Mouse (Mus musculus): ENCODE data around the gene Plekha7. TPM values are rescaled to one million over a fixed set of nuclear protein-coding genes. Genes with fewer than 3 reads are reported as not detected.

The Plekha7 gene
- total RNA-seq, 2 experiments from 2014 or later, result 20.5 to 25.9 TPM

GRCm38 (mm10) chr7:116223010-116223783, 85.0 kb downstream of the Plekha7 start:
- DNase-seq (ENCODE audit: low spot score in 2 of 2), result no peak

- DNase-seq (ENCODE audit: low spot score in 2 of 2), result no peak
Measured at GRCm38 (mm10) chr7:116222288-116223009, 85.7 kb downstream of the Plekha7 start.

GRCm38 (mm10) chr7:116221883-116222282, 86.3 kb downstream of the Plekha7 start:
- DNase-seq (ENCODE audit: low spot score in 2 of 2), result no peak

GRCm38 (mm10) chr7:116220103-116220707, 88.0 kb downstream of the Plekha7 start:
- DNase-seq (ENCODE audit: low spot score in 2 of 2), result no peak

- no peak for DNase-seq (ENCODE audit: low spot score in 2 of 2)
Measured at GRCm38 (mm10) chr7:116217747-116218146, 90.4 kb downstream of the Plekha7 start.

- no peak for DNase-seq (ENCODE audit: low spot score in 2 of 2)
Measured at GRCm38 (mm10) chr7:116211904-116212303, 96.3 kb downstream of the Plekha7 start.

- no peak for DNase-seq (ENCODE audit: low spot score in 2 of 2)
Measured at GRCm38 (mm10) chr7:116209926-116210631, 98.1 kb downstream of the Plekha7 start.

- DNase-seq (ENCODE audit: low spot score in 2 of 2), result no peak
Measured at GRCm38 (mm10) chr7:116208880-116209279, 99.3 kb downstream of the Plekha7 start.

GRCm38 (mm10) chr7:116206806-116207571, 101.2 kb downstream of the Plekha7 start:
- DNase-seq (ENCODE audit: low spot score in 2 of 2), result no peak

- no peak for DNase-seq (ENCODE audit: low spot score in 2 of 2)
Measured at GRCm38 (mm10) chr7:116205451-116205850, 102.7 kb downstream of the Plekha7 start.

- DNase-seq (ENCODE audit: low spot score in 2 of 2), result no peak
Measured at GRCm38 (mm10) chr7:116202033-116202681, 106.0 kb downstream of the Plekha7 start.

- no peak for DNase-seq (ENCODE audit: low spot score in 2 of 2)
Measured at GRCm38 (mm10) chr7:116200951-116201351, 107.2 kb downstream of the Plekha7 start.

- DNase-seq (ENCODE audit: low spot score in 2 of 2), result no peak
Measured at GRCm38 (mm10) chr7:116200544-116200943, 107.6 kb downstream of the Plekha7 start.

GRCm38 (mm10) chr7:116198902-116199301, 109.3 kb downstream of the Plekha7 start:
- no peak for DNase-seq (ENCODE audit: low spot score in 2 of 2)

- DNase-seq (ENCODE audit: low spot score in 2 of 2), result no peak
Measured at GRCm38 (mm10) chr7:116198407-116198806, 109.8 kb downstream of the Plekha7 start.

GRCm38 (mm10) chr7:116196974-116197679, 111.0 kb downstream of the Plekha7 start:
- no peak for DNase-seq (ENCODE audit: low spot score in 2 of 2)

GRCm38 (mm10) chr7:116194996-116195395, 113.2 kb downstream of the Plekha7 start:
- DNase-seq (ENCODE audit: low spot score in 2 of 2), result no peak

- DNase-seq (ENCODE audit: low spot score in 2 of 2), result no peak
Measured at GRCm38 (mm10) chr7:116192966-116193365, 115.2 kb downstream of the Plekha7 start.

GRCm38 (mm10) chr7:116192096-116192595, 116.0 kb downstream of the Plekha7 start:
- DNase-seq (ENCODE audit: low spot score in 2 of 2), result no peak
